Mouse (Mus musculus) monocyte, adult 5-6 weeks (primary cell): ENCODE results near the gene Olfr1111. TPM values are rescaled to one million over a fixed set of nuclear protein-coding genes. Genes with fewer than 3 reads are reported as not detected.
"Not testable (repeated sequence)": the region's sequence is repeated elsewhere in the genome, so short reads cannot be mapped to it uniquely, and the experiment has no call there.

Experiments used
- ATAC-seq: fragments of 153-309, 156-312 bp; replicated peaks from 2 replicates; pipeline ENCODE4 v1.8.0; 2017; ENCODE audit warnings: mild to moderate bottlenecking; ENCODE audit not compliant: low TSS enrichment, insufficient number of reproducible peaks, severe bottlenecking, poor library complexity, low FRiP score
- total RNA-seq: library from RNA; stranded (forward); fragments of 200-1000, 200-491, 200-594 nt; gene quantifications from 3 replicates; pipeline ENCODE4 v1.2.3, GENCODE M21; 2017

Olfr1111 gene
- total RNA-seq, result not detected in 3 replicates

- no peak for ATAC-seq
Measured at GRCm38 (mm10) chr2:87152524-87152923, at the start of gene Olfr1111. Olfr1111 (minus strand) TSS chr2:87152624.

DNA sequence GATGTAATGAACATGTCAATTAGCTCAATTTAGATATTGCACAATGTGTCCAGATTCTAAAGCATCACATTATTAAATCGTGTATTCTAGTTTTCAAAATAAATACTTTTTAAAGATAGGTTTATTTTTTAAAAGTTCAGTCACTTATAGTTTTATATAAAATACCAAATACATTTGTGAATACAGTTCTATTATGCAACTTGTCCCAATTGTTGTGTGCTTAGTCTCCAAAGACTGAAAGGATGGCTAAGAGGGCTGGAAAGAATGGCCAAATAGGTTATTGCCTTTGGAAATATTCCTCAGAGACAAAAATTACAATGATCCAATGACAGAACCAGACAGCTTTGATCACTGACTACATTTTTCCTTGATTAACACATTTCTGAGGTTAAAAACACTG, 35.1 kb upstream of the Olfr1111 start, which contains the start of gene Olfr1112:
TSS of gene Olfr1112 (plus strand) at position 301 of the 400 bp plus-strand sequence.
- ATAC-seq, result no peak

DNA sequence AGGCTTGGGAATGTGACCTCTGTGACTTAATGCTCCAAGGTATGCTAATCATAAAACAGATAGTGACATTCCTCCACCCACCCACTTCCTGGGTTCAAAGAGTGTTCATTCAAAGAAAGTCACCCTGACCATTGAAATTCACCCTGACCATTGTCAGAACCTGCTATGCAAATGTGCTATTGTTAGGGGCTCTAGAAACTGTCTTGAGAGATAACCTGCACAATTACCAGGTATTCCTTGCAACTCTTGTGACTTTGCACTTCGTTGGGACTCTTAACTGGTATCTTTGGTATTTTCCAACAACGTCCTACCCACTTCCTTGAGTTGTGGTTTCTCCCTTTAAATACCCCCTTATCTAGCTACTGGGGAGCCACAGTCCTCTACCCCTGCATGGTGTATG, 15.3 kb upstream of the Olfr1111 start:
- ATAC-seq, result not testable (repeated sequence)

GRCm38 (mm10) chr2:87140200-87140599, 12.2 kb downstream of the Olfr1111 start, which contains the start of gene Olfr1110:
Olfr1110 (minus strand) TSS chr2:87140300.
- no peak for ATAC-seq

GRCm38 (mm10) chr2:87114467-87114866, 38.0 kb downstream of the Olfr1111 start, which contains the start of gene Olfr259:
Olfr259 (minus strand) TSS chr2:87114567.
- ATAC-seq, result no peak

Other genes starting within 250 kb of the Olfr1111 start
- not detected in 3 replicates for gene Olfr1098, start 228.1 kb downstream of the Olfr1111 start, total RNA-seq
- gene Olfr1099, start 191.9 kb downstream of the Olfr1111 start, total RNA-seq, result not detected in 3 replicates
- gene Olfr1100, start 172.7 kb downstream of the Olfr1111 start, total RNA-seq, result not detected in 3 replicates
- gene Olfr1101, start 161.4 kb downstream of the Olfr1111 start, total RNA-seq, result not detected in 3 replicates
- gene Olfr1102, start 154.2 kb downstream of the Olfr1111 start, total RNA-seq, result not detected in 3 replicates
- gene Olfr1104, start 125.5 kb downstream of the Olfr1111 start, total RNA-seq, result not detected in 3 replicates
- not detected in 3 replicates for gene Olfr1105, start 116.1 kb downstream of the Olfr1111 start, total RNA-seq
- not detected in 3 replicates for gene Olfr1106, start 100.4 kb downstream of the Olfr1111 start, total RNA-seq
- gene Olfr1107, start 76.8 kb downstream of the Olfr1111 start, total RNA-seq, result not detected in 3 replicates
- not detected in 3 replicates for gene Olfr1109, start 56.6 kb downstream of the Olfr1111 start, total RNA-seq
- not detected in 3 replicates for gene Olfr259, start 38.1 kb downstream of the Olfr1111 start, total RNA-seq
- not detected in 3 replicates for gene Olfr1110, start 12.3 kb downstream of the Olfr1111 start, total RNA-seq
- not detected in 3 replicates for gene Olfr1112, start 35.2 kb upstream of the Olfr1111 start, total RNA-seq
- gene Olfr1113, start 56.3 kb upstream of the Olfr1111 start, total RNA-seq, result not detected in 3 replicates
- not detected in 3 replicates for gene Olfr1115, start 95.4 kb upstream of the Olfr1111 start, total RNA-seq
- not detected in 3 replicates for gene Olfr1116, start 114.9 kb upstream of the Olfr1111 start, total RNA-seq
- gene Olfr1118, start 155.0 kb upstream of the Olfr1111 start, total RNA-seq, result not detected in 3 replicates
- gene Olfr1120, start 202.2 kb upstream of the Olfr1111 start, total RNA-seq, result not detected in 3 replicates
- not detected in 3 replicates for gene Olfr1121, start 217.3 kb upstream of the Olfr1111 start, total RNA-seq
- not detected in 3 replicates for gene Olfr1122, start 233.2 kb upstream of the Olfr1111 start, total RNA-seq